In the genomic region with DNA sequence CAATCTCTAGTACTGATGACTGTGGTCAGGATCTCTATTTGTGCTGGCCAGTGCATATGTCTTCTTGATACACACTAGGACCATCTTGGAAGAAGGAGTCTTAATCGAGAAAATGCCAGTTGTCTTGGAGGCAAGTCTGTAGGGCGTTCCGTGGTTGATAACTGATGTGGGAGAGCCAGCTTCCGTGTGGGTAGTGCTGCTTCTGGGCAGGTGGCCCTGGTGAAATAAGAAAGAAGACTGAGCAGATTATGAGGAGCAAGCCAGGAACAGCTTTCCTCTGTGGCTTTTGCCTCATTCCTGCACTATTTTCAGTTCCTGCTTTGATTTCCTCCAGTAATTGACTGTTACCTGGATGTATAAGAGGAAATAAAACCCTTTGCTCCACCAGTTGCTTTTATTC, we compare ENCODE assay signal across 18 mouse cellular contexts. TPM values are rescaled to one million over a fixed set of nuclear protein-coding genes. Genes with fewer than 3 reads are reported as not detected.
"Had no signal": no experiment of that assay in that cellular context is flagged by ENCODE, and none has a peak within 500 bp of the region (broad histone marks: within the 10 kb centered on the region; RNA-seq: fewer than 3 reads in every experiment).

No protein-coding gene starts in this region.

- H3K4me3 ChIP-seq: layer of hippocampus, adult 2 months; limb, embryonic 12.5 days; liver, embryonic 13.5 days; lung, embryonic 15.5 days; megakaryocyte, embryonic 14.5 days; midbrain, embryonic 15.5 days; neural tube, embryonic 13.5 days had no signal

- H3K27ac ChIP-seq: kidney, postnatal 0 days; layer of hippocampus, adult 2 months; limb, embryonic 12.5 days; liver, embryonic 13.5 days; lung, embryonic 15.5 days; macrophage; midbrain, embryonic 15.5 days; neural tube, embryonic 13.5 days had no signal

- DNase-seq: kidney, adult 11 months; kidney, adult 9 months; kidney, postnatal 36 days; liver; liver, embryonic 13.5 days; liver, postnatal 0 days; lung, postnatal 14 days; retina, postnatal 1 day; thymus, postnatal 4 days had no signal

RNA-seq across cellular contexts. Expression of a gene that starts 56.3 kb away (rescaled TPM):
- total RNA-seq: monocyte, adult 5-6 weeks had no signal
- polyA plus RNA-seq: macrophage had no signal
